Comparison of ENCODE assay signal across 18 mouse cellular contexts in the genomic region with DNA sequence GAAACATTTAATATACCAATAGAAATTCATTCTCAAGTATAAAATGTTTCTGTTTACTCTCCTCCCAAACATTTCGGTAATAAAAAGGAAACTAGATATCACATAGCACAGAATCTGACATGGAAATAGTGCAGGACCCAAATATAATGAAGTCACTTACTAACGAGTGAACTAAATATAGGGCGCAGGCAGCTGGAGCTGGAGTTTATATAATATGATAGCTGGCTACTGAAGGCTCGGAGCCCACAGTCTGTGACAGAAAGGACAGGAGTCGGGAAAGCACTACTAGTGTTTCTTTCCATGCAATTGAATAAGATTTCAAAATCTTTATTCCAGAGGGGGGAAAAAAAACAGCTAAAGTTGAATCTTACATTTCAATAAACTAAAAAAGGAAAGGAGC. TPM values are rescaled to one million over a fixed set of nuclear protein-coding genes. Genes with fewer than 3 reads are reported as not detected.
DNase-seq lines count a peak whose midpoint lies in the region; ATAC-seq lines count a peak whose summit lies in the region.
"Had no signal": no experiment of that assay in that cellular context is flagged by ENCODE, and none has a peak within 500 bp of the region (broad histone marks: within the 10 kb centered on the region; RNA-seq: fewer than 3 reads in every experiment).

No protein-coding gene starts in this region.

- H3K27me3 ChIP-seq in midbrain, embryonic 11.5 days (ENCODE audit: control insufficient read depth, insufficient read depth, low read length), result no peaks in the 10 kb centered on the region
- no peaks in the 10 kb centered on the region for H3K27me3 ChIP-seq in midbrain, embryonic 15.5 days (replicated peaks)
- no peaks in the 10 kb centered on the region for H3K27me3 ChIP-seq in heart, embryonic 15.5 days
- H3K27me3 ChIP-seq in hindbrain, embryonic 11.5 days (ENCODE audit: control insufficient read depth, insufficient read depth, low read length), result no peaks in the 10 kb centered on the region
- H3K27me3 ChIP-seq: hindbrain, embryonic 13.5 days; liver, embryonic 15.5 days; megakaryocyte, embryonic 14.5 days had no signal

- no peaks in the 10 kb centered on the region for H3K4me1 ChIP-seq in midbrain, embryonic 11.5 days (ENCODE audit: control insufficient read depth, insufficient read depth, low read length)
- H3K4me1 ChIP-seq in midbrain, embryonic 15.5 days, result 0 out of 2 replicates have a peak, but pooled peaks cover 2% of the 10 kb centered on the region
- H3K4me1 ChIP-seq in heart, embryonic 15.5 days (replicated peaks), result peaks cover 29% of the 10 kb centered on the region
- no peaks in the 10 kb centered on the region for H3K4me1 ChIP-seq in hindbrain, embryonic 11.5 days (replicated peaks; ENCODE audit: control insufficient read depth, insufficient read depth, low read length)

- peak; percentile 92 for DNase-seq in heart, adult 11 months
- no peak for DNase-seq in heart, postnatal 25 days (ENCODE audit: low spot score)
- DNase-seq in midbrain, embryonic 11.5 days (ENCODE audit: low spot score, missing footprints), result peak; percentile 45
- peak; percentile 61 for DNase-seq in telencephalon, adult 2 months (ENCODE audit: low read depth, low spot score)
- no peak for DNase-seq in hindbrain, embryonic 11.5 days (ENCODE audit: low spot score)
- DNase-seq: cerebellum, postnatal 10 days; gastrocnemius, postnatal 36 days; lung, postnatal 10 days; right cerebral cortex, postnatal 14 days; thymus, postnatal 25 days had no signal

- H3K9ac ChIP-seq in midbrain, embryonic 11.5 days (ENCODE audit: low read length), result no peak overlapping the region
- H3K9ac ChIP-seq in midbrain, embryonic 15.5 days, result no peak overlapping the region
- peak overlapping the region; percentile 36 for H3K9ac ChIP-seq in heart, embryonic 15.5 days
- H3K9ac ChIP-seq in hindbrain, embryonic 11.5 days (ENCODE audit: low read depth, low read length), result no peak overlapping the region
- H3K9ac ChIP-seq: hindbrain, embryonic 13.5 days; liver, embryonic 15.5 days had no signal

- WGBS in midbrain, embryonic 11.5 days, result 89% methylated on average over 5 of the region's 5 CpGs
- 83% methylated on average over 5 of the region's 5 CpGs for WGBS in midbrain, embryonic 15.5 days
- WGBS in heart, embryonic 15.5 days, result 37% methylated on average over 5 of the region's 5 CpGs
- 89% methylated on average over 5 of the region's 5 CpGs for WGBS in hindbrain, embryonic 11.5 days

- H3K4me3 ChIP-seq in midbrain, embryonic 11.5 days (ENCODE audit: low read depth, low read length), result no peak overlapping the region
- no peak overlapping the region for H3K4me3 ChIP-seq in midbrain, embryonic 15.5 days
- no peak overlapping the region for H3K4me3 ChIP-seq in heart, embryonic 15.5 days
- H3K4me3 ChIP-seq in hindbrain, embryonic 11.5 days (ENCODE audit: low read depth, low read length), result no peak overlapping the region
- H3K4me3 ChIP-seq: erythroblast, embryonic 14.5 days; hindbrain, embryonic 13.5 days; liver, embryonic 15.5 days; megakaryocyte, embryonic 14.5 days had no signal

- H3K9me3 ChIP-seq in midbrain, embryonic 11.5 days (ENCODE audit: control insufficient read depth, low read length), result no peaks in the 10 kb centered on the region
- H3K9me3 ChIP-seq in midbrain, embryonic 15.5 days, result no peaks in the 10 kb centered on the region
- H3K9me3 ChIP-seq in heart, embryonic 15.5 days (replicated peaks), result no peaks in the 10 kb centered on the region
- no peaks in the 10 kb centered on the region for H3K9me3 ChIP-seq in hindbrain, embryonic 11.5 days (ENCODE audit: control insufficient read depth, low read length)
- H3K9me3 ChIP-seq: hindbrain, embryonic 13.5 days; liver, embryonic 15.5 days; megakaryocyte, embryonic 14.5 days had no signal

- H3K4me2 ChIP-seq in midbrain, embryonic 11.5 days, result no peak overlapping the region
- H3K4me2 ChIP-seq in midbrain, embryonic 15.5 days, result no peak overlapping the region
- peak overlapping the region; percentile 42 for H3K4me2 ChIP-seq in heart, embryonic 15.5 days
- H3K4me2 ChIP-seq in hindbrain, embryonic 11.5 days (replicated peaks; ENCODE audit: low read depth, low read length), result no peak overlapping the region
- H3K4me2 ChIP-seq: hindbrain, embryonic 13.5 days; liver, embryonic 15.5 days had no signal

- intact Hi-C loops in heart, postnatal 25 days (cut with DNase I), result no loop called here

- no peaks in the 10 kb centered on the region for H3K36me3 ChIP-seq in midbrain, embryonic 11.5 days (ENCODE audit: control insufficient read depth, insufficient read depth, low read length)
- 0 out of 2 replicates have a peak, but pooled peaks cover 3% of the 10 kb centered on the region for H3K36me3 ChIP-seq in midbrain, embryonic 15.5 days (replicated peaks)
- H3K36me3 ChIP-seq in heart, embryonic 15.5 days, result 0 out of 2 replicates have a peak, but pooled peaks cover 4% of the 10 kb centered on the region
- no peaks in the 10 kb centered on the region for H3K36me3 ChIP-seq in hindbrain, embryonic 11.5 days (ENCODE audit: control insufficient read depth, insufficient read depth, low read length)

- H3K27ac ChIP-seq in midbrain, embryonic 11.5 days (ENCODE audit: low read depth, low read length), result no peak overlapping the region
- no peak overlapping the region for H3K27ac ChIP-seq in midbrain, embryonic 15.5 days
- peak overlapping the region; percentile 98 for H3K27ac ChIP-seq in heart, embryonic 15.5 days
- no peak overlapping the region for H3K27ac ChIP-seq in hindbrain, embryonic 11.5 days (ENCODE audit: low read depth, low read length)
- H3K27ac ChIP-seq: hindbrain, embryonic 13.5 days; liver, embryonic 15.5 days; stomach, postnatal 0 days had no signal

- ATAC-seq in midbrain, embryonic 11.5 days (ENCODE audit: low FRiP score), result no peak
- ATAC-seq in midbrain, embryonic 15.5 days (replicated peaks), result no peak
- ATAC-seq in heart, embryonic 15.5 days (replicated peaks; ENCODE audit: insufficient number of reproducible peaks, insufficient read depth, low FRiP score, low read depth), result no peak
- ATAC-seq in hindbrain, embryonic 11.5 days (ENCODE audit: low FRiP score), result no peak
- ATAC-seq: forebrain, embryonic 14.5 days had no signal

RNA-seq across cellular contexts. Expression of a gene that starts 25.8 kb away (rescaled TPM):
- 100 to 1,000 TPM; 202 to 215 TPM for total RNA-seq in heart, postnatal 25 days (2021)
- 10.7 and 11.3 TPM in 2 replicates for polyA plus RNA-seq in midbrain, embryonic 11.5 days (2014; fragmentation: Nextera tagmentation; extraction: Ambion mirVana)
- 7.6 and 8.0 TPM in 2 replicates for polyA plus RNA-seq in midbrain, embryonic 15.5 days (2015; fragmentation: Nextera tagmentation; extraction: Ambion mirVana)
- polyA plus RNA-seq in heart, embryonic 15.5 days (2015; fragmentation: Nextera tagmentation; extraction: Ambion mirVana), result 34.5 and 36.9 TPM in 2 replicates
- polyA plus RNA-seq in hindbrain, embryonic 11.5 days (2014; fragmentation: Nextera tagmentation; extraction: Ambion mirVana), result 11.1 and 12.8 TPM in 2 replicates

RNA-seq across cellular contexts. Expression of a gene that starts 57.6 kb away (rescaled TPM):
- under 1 TPM; 0.03 TPM for total RNA-seq in heart, postnatal 25 days (2021)
- 2.4 TPM in 2 replicates for polyA plus RNA-seq in midbrain, embryonic 11.5 days (2014; fragmentation: Nextera tagmentation; extraction: Ambion mirVana)
- polyA plus RNA-seq in midbrain, embryonic 15.5 days (2015; fragmentation: Nextera tagmentation; extraction: Ambion mirVana), result 10.6 and 11.4 TPM in 2 replicates
- 0.06 and 0.44 TPM in 2 replicates for polyA plus RNA-seq in heart, embryonic 15.5 days (2015; fragmentation: Nextera tagmentation; extraction: Ambion mirVana)
- 2.7 and 3.6 TPM in 2 replicates for polyA plus RNA-seq in hindbrain, embryonic 11.5 days (2014; fragmentation: Nextera tagmentation; extraction: Ambion mirVana)
- polyA plus RNA-seq: erythroblast, embryonic 14.5 days; liver, embryonic 15.5 days had no signal

Comparison
In these comparisons a context has a peak if more than half of its experiments do, and no peak if none do; other contexts are left out.
1. DNase-seq: peak in heart, adult 11 months (single experiment), midbrain, embryonic 11.5 days (single experiment) and telencephalon, adult 2 months (single experiment); none in heart, postnatal 25 days (single experiment) and hindbrain, embryonic 11.5 days (single experiment).